Mouse (Mus musculus) adrenal gland (tissue): ENCODE measurements at regions not wholly inside any gene's neighbourhood (a gene's known extent, or its start where the extent isn't known, plus 50 kb on each side); places are given as distances from the start of the nearest gene placed in this dataset.

Source experiments
- intact Hi-C: fragments of 180-260 bp; cut with DNase I; formaldehyde crosslinking; loops from one replicate; pipeline ENCODE4 v1.15.1; 2025

GRCm38 (mm10) chr17:4291418-4291817, 595.4 kb upstream of the Nox3 start:
- intact Hi-C loops, result no loop called here

GRCm38 (mm10) chr17:4296521-4297155, 600.6 kb upstream of the Nox3 start:
- intact Hi-C loops, result no loop called here

GRCm38 (mm10) chr17:4297156-4297535, 601.1 kb upstream of the Nox3 start:
- intact Hi-C loops, result no loop called here

- intact Hi-C loops, result no loop called here
Observed at GRCm38 (mm10) chr17:4301142-4301853, 605.2 kb upstream of the Nox3 start.

GRCm38 (mm10) chr17:4311785-4312379, 615.8 kb upstream of the Nox3 start:
- intact Hi-C loops, result no loop called here

GRCm38 (mm10) chr17:4319141-4319540, 623.1 kb upstream of the Nox3 start:
- intact Hi-C loops, result no loop called here

- intact Hi-C loops, result no loop called here
Observed at GRCm38 (mm10) chr17:4328810-4329209, 632.7 kb upstream of the Nox3 start.

GRCm38 (mm10) chr17:4331650-4332049, 635.6 kb upstream of the Nox3 start:
- intact Hi-C loops, result no loop called here

- intact Hi-C loops, result no loop called here
Observed at GRCm38 (mm10) chr17:4333091-4333490, 637.0 kb upstream of the Nox3 start.

- intact Hi-C loops, result no loop called here
Observed at GRCm38 (mm10) chr17:4353018-4353417, 641.1 kb upstream of the Arid1b start.

- intact Hi-C loops, result no loop called here
Observed at GRCm38 (mm10) chr17:4355506-4356218, 638.5 kb upstream of the Arid1b start.

GRCm38 (mm10) chr17:4360413-4361320, 633.5 kb upstream of the Arid1b start:
- intact Hi-C loops, result no loop called here

- intact Hi-C loops, result no loop called here
Observed at GRCm38 (mm10) chr17:4365811-4366210, 628.3 kb upstream of the Arid1b start.

- intact Hi-C loops, result no loop called here
Observed at GRCm38 (mm10) chr17:4380449-4380848, 613.7 kb upstream of the Arid1b start.

GRCm38 (mm10) chr17:4380873-4381272, 613.3 kb upstream of the Arid1b start:
- intact Hi-C loops, result no loop called here

GRCm38 (mm10) chr17:4381896-4382685, 612.0 kb upstream of the Arid1b start:
- intact Hi-C loops, result no loop called here

GRCm38 (mm10) chr17:4382716-4383115, 611.4 kb upstream of the Arid1b start:
- intact Hi-C loops, result no loop called here

- intact Hi-C loops, result no loop called here
Observed at GRCm38 (mm10) chr17:4387616-4388015, 606.5 kb upstream of the Arid1b start.

GRCm38 (mm10) chr17:4390012-4390411, 604.1 kb upstream of the Arid1b start:
- intact Hi-C loops, result no loop called here

GRCm38 (mm10) chr17:4390577-4390976, 603.6 kb upstream of the Arid1b start:
- intact Hi-C loops, result no loop called here
